Mouse (Mus musculus) stomach, adult 2 months (tissue): Measurements from ENCODE around the gene Ap5s1. TPM values are rescaled to one million over a fixed set of nuclear protein-coding genes. Genes with fewer than 3 reads are reported as not detected.

Experiments
- polyA plus RNA-seq: library from polyadenylated mRNA; depleted of rRNA; stranded (reverse); fragments of >200 nt; gene quantifications from 2 replicates; pipeline ENCODE4 v1.2.3, GENCODE M21; 2012; rRNA removed

The Ap5s1 gene
- 25.0 and 38.9 TPM in 2 replicates for polyA plus RNA-seq

GRCm38 (mm10) chr2:131206778-131207177 is at the start of gene Ap5s1:
Gene Ap5s1, plus strand, starts transcription at chr2:131207078.

DNA sequence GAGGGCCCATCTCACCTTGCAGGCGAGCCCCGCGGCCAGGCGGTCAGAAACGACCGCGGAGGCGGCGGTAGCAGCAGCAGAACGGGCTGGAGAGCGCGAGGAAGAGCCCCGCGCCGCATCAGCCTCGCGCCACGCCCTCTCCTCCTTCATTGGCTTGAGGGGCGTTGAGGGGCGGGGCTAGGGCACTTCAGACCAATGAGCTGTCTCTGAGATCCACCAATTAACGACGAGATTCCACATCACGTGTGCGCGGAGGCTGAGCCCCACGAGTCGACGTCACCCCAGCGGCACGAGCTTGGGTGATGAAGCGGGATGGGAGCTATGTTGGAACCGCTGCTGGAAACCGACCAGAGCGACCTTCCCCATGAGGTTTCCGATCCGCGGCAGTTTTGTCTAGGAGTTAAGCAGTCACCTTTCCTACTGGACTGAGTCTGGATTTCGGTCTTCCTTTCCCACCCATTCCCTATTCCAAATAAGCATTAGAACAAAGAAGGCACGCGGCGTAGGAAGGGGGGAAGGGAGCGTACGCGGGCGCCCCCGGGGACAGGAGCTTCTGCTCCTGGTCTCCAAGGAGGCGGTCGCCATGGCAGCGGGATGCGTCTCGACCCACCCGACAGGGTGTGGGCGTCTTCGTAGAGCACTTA is 46.8 kb upstream of the Ap5s1 start, which contains the start of gene 1700037H04Rik:
TSS of gene 1700037H04Rik (minus strand) at position 144 of the 644 bp plus-strand sequence.

DNA sequence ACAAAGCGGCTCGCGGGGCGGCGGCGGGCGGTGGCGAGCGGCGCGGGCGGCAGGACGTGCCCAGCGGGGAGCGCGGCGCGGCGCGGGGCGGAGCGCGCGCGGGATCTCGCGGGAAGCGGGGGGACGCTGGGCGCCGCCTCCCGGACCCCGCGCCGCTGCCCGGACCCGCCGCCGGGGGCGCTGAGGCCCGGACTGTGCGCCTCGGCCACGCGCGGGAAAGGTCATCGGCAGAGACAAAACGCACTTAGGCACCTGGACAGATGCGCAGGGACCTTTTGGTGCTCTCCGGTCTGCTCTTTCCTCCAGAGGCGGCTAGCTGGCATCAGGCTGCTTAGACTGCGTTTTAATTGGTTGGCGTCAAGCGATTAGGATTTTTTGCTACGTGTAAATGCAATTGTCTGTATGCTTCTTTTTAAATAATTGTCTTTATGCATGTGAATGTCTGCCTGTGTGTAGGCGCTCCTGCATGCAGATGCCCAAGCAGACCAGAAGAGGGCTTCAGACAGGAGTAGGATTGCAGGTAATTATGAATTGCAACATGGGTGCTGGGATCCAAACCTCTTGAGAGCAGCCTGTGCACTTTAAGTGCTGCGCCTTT is 26.8 kb upstream of the Ap5s1 start, which contains the start of gene Cenpb:
TSS of gene Cenpb (minus strand) at position 78 of the 598 bp plus-strand sequence.

DNA sequence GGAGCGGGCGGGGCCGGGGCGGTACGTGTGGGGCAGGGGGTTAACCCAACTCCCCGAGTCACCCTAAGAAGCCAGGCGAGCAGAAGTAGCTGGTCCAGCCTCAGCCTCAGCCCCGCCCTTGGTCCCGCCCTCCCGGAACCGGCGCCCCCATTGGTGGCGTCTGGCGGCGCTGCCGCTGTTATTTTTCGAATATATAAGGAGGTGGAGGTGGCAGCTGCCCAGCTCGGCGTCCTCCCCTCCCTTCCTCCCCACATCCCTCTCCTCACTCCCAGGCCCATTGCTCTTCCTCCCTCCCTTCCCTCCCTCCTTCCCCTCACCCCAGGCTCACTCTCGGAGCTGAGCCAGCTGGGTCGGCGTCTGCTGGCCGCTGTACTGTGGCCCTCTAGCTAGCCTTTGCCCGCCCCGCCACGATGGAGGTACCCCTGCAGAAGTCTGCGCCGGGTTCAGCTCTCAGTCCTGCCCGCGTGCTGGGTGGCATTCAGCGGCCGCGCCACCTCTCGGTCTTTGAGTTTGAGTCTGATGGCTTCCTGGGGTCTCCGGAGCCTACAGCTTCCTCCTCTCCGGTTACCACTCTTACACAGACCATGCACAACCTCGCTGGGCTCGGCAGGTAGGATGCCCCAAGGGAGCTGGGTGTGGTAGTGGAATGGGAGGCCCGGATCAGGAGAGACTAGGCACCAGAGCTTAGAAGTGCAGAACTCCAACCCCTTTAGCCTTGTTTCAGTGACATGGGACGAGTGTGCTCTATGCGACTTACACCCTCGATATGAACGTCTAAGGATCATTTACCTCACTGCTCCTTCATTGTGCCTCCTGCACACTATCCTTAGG is 19.9 kb upstream of the Ap5s1 start, which contains the start of the genes Cdc25b and Spef1:
TSS of gene Cdc25b (plus strand) at position 179 of the 831 bp plus-strand sequence.
TSS of gene Spef1 (minus strand) at position 512 of the 831 bp plus-strand sequence.

GRCm38 (mm10) chr2:131233307-131234126 is 26.6 kb downstream of the Ap5s1 start, which contains the start of gene Mavs:
Gene Mavs, plus strand, starts transcription at chr2:131234063.

GRCm38 (mm10) chr2:131262213-131262672 is 55.4 kb downstream of the Ap5s1 start, which contains the start of gene Pank2:
Gene Pank2, plus strand, starts transcription at chr2:131262495.

Other genes with a start within 250 kb of the Ap5s1 start
- gene Gfra4, start 164.0 kb upstream of the Ap5s1 start, polyA plus RNA-seq = 30.7 and 65.3 TPM in 2 replicates
- 35.6 and 43.1 TPM in 2 replicates for gene Adam33, start 143.3 kb upstream of the Ap5s1 start, polyA plus RNA-seq
- 1.8 and 2.0 TPM in 2 replicates for gene Siglec1, start 120.3 kb upstream of the Ap5s1 start, polyA plus RNA-seq
- gene Hspa12b, start 79.8 kb upstream of the Ap5s1 start, polyA plus RNA-seq = 4.9 and 6.4 TPM in 2 replicates
- not detected in 2 replicates for gene Gm11037, start 73.6 kb upstream of the Ap5s1 start, polyA plus RNA-seq
- 37.6 and 53.3 TPM in 2 replicates for gene 1700037H04Rik, start 47.0 kb upstream of the Ap5s1 start, polyA plus RNA-seq
- gene Cenpb, start 27.0 kb upstream of the Ap5s1 start, polyA plus RNA-seq = 66.5 and 82.0 TPM in 2 replicates
- gene Cdc25b, start 20.1 kb upstream of the Ap5s1 start, polyA plus RNA-seq = 18.2 and 22.2 TPM in 2 replicates
- gene Spef1, start 19.8 kb upstream of the Ap5s1 start, polyA plus RNA-seq = 6.9 and 10.8 TPM in 2 replicates
- 41.1 and 45.9 TPM in 2 replicates for gene Mavs, start 27.0 kb downstream of the Ap5s1 start, polyA plus RNA-seq
- gene Pank2, start 55.4 kb downstream of the Ap5s1 start, polyA plus RNA-seq = 2.9 and 4.1 TPM in 2 replicates
- gene Rnf24, start 145.8 kb downstream of the Ap5s1 start, polyA plus RNA-seq = 0.39 and 0.81 TPM in 2 replicates